Mouse (Mus musculus): ENCODE data around the gene Sbf2.
"Not testable (repeated sequence)": the region's sequence is repeated elsewhere in the genome, so short reads cannot be mapped to it uniquely, and the experiment has no call there.

The Sbf2 gene

DNA sequence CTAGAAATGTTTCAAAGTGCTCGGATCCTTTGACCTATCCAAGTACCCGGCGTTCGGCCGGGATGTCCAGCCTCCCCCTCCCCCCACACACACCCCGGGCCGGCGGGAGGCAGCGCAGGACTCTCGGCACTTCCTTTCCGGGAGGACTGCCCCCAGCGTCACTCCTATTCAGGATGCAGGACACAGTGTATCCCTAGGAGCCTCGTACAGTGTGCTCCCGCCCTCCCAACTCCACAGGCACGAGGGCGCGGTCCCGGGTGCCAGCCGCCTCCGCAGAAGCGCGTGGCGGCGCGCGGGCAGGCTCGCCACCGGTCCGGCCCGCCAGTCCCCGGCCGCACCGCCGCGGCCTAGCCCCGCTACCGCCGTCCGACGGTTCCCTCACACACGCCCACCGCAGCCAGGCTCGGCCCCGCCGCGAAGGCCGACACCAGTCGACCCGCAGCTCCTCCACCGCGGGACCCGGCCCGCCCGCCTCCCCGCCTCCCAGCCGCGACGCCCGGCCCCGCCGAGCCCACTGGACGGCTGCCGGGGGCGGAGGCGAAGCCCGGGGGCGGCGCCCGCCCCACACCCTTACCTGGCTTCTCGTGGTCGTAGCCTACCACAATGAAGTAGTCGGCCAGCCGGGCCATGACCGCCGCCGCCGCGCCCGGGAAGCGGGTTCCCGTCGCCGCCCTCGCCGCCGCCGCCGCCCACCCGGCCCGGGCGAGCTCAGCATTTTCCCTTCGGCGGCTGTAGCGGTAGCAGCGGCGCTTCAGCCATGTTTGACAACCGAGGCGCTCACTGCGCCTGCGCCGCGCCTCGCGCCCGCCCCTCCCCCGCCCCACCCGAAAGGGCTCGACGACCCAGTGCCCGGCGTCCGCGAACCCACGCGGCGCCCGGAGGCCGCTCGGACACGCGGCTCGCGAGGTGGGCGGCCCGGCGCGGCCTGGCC is at the start of gene Sbf2:
Gene Sbf2 (minus strand): TSS at position 790 of the 931 bp plus-strand sequence.
- DNase-seq (ENCODE audit: low spot score in 2 of 2), result peak; percentile 45 to 54

DNA sequence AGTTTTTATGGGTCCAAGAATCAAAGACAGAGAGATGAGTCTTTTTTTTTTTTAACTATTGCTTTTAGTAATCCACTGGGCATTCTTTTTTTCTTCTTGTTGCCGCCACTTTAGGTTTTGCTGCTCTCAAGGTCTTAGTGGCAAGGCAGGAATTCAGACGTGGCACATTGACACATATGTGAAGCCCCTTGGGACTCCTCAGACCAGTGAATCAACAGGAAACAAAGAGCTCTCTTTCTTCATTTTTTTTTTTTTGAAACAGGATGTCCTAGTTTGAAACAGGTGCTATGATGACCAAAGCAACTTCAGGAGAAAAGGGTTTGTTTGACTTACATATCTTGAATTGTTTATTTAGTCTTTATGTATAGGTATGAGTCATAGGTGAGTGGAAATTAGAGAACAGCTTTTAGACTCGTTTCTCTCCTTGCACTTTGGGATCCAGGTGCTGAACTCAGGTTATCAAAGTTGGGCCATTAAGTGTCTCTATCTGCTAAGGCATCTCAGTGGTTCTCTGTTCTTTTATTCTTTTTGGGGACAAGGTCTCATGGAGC is 43.7 kb upstream of the Sbf2 start:
- DNase-seq (ENCODE audit: low spot score in 2 of 2), result no peak

DNA sequence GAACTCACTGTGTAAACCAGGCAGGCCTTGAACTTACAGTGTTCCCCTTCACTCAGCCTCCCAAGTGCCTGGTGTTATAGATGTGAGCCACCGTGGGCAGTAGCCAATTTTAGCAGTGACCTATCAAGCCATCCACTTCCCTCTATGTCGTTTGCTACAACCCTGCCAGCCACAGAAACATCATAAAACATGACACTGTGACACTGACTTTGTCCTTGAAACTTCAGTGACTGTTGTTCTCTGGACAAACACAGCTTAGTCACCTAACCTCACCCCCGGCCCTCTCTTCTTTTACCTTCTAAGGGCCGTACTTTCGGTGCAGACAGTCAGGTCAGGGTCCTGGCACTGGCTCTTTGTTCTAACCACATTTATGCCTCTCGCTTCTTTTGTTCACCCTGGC is 41.2 kb upstream of the Sbf2 start:
- DNase-seq (ENCODE audit: low spot score in 2 of 2), result no peak

DNA sequence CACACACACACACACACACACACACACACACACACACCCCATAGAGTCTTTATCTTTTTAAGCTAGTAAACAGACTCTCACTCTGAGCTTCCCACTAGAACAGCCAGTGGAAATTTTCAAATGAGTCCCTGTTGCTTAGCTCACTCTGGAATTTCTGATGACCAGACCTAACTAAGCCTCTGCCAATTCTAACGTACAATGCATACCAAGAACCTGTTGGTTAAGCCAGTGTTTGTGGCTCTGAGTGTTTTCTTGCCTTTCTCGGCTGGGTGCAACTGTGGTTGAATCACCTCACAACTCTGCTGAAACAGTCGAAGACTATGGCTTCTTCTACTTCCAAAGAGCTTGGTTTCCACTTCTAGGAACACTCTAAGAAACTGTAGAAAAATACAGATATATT is 40.5 kb upstream of the Sbf2 start:
- no peak for DNase-seq (ENCODE audit: low spot score in 2 of 2)

DNA sequence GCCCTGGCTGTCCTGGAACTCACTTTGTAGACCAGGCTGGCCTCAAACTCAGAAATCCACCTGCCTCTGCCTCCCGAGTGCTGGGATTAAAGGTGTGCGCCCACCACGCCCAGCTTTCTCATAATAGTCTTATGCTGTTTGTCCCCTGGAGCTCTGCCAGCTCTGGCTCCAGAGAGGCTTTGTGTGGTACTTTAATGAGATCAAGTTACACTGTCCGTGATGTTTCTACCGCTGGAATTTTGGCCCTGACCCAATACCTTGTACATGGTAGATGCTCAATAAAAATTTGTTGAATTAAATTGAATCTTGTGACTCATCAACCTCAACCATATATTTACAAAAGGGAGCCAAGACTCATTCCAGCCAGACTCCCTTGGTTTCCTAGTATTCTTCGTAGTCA is 36.4 kb upstream of the Sbf2 start:
- no peak for DNase-seq (ENCODE audit: low spot score in 2 of 2)

DNA sequence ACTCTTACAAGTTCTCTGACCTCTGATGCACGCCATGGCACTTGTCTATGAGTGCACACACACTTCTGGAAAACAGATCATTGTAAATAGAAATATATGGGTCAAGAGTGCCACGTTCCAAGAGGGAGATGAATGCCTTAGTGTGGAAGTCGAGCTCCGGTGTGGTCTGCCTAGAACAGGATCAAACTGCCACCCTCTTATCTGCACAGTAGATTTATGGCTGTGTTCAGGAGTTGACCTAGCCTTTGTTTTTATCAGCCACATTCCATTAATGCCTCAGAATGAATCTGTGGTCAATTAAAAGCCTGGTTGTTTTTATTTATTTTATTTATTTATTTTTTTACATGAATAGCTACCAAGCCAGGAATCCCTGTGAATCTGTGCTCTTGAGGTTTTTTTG is 35.8 kb upstream of the Sbf2 start:
- DNase-seq (ENCODE audit: low spot score in 2 of 2), result no peak

DNA sequence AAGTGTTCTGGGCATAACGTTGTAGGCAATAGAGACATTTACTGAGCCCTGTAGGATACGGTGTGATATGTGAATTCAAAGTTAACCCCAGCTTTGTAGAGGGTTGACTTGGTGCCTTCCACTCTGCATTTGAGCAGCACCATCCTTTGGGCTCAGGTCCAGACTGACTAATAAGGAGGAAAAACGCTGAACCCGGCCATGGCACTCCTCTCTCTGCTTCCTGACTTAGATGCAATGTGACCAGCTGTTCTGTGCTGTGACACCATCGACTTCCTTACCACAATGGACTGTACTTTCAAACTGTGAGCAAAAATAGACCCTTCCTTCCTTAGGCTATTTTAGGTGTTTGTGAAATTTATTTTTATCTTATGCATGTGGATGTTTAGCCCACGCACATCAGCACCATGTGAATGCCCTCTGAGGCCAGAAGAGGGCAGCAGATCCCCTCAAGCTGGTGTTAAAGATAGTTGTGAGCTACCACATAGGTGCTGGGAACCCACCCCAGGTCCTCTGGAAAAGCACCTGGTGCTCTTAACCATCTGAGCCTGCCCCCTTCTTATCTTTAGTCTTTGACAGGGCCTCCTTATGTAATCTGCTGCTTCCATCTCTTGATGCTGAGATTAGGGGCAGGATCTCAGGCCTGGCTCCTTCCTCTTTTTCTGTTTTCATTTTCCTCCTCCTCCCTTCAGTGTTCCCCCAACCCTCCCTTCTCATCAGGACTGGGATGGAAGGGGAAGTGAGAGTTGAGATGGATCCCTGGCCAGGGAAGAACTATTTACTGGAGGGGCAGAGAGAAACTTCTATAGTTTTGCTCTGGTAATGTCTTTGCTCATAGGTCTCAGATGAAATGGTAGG is 34.6 kb upstream of the Sbf2 start:
- DNase-seq (ENCODE audit: low spot score in 2 of 2), result no peak

DNA sequence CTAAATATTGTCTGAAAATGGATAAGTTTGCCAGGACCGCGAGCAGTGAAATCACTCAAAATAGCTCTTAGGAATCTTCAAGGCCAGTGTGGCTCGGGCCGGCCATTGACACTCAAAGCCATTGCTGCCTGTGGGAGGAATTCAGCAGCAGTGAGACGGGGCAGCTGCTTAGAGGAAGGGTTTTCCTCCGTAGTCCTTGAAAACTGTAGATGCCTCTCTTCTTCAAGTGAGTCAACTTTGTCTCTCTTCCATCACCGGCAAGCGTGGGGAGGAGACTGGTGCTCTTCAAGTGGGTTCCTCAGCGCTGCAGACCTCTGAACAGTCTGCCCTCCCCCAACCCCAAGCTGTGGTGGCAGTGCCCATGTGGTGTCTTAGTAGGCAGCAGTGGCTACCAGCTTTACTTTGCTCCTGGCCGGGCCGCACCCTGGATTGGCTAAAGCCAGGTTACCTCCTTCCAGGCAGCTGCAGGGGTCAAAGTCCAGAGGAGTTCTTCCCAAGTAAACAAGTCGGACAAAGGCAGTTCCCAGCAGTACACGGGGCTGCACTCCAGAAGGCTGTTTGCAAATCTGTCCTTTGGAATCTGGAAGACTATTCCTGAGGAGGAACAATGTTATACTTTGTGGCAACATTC is 33.8 kb upstream of the Sbf2 start:
- no peak for DNase-seq (ENCODE audit: low spot score in 2 of 2)

DNA sequence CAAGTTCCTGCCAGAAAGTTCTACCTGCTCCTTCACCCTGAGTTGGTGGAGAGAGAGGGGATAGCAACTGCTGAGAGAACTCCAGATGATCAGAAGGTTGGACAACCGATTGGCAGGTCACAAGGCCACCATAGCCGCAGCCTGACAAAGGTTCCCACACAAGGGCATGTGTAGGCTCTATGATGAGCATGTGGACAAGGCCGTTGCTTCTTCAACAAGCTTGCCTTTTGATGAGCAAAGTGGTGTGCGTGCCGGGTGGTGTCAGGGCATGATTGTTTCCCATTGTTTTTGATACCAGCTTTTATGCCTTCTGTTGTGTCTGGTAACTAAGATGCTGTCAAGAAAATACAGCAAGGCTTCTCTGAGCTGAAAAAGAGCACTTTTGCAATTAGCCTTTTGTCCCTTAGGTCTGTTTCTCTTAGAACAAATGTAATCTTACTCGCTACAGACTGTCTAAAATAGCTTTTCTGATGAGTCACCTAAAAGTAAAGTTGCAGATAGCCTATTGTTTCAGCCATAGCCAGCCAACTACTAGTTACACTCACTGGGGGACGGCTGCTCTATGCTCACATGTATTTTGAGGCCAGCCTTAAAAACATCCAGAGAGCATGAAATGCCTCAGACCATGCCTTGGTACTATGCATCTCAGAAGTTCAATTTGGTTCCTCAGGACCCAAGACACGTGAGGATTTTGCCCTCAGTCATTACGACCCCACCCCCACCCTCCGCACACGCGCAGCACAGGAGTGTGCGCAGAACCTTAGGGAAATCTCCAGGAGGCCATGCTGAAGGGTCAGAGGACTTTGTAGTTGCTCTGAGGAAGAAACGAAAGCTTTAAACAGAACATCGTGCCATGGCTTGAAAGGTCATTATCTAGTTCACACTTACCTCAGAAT is 33.1 kb upstream of the Sbf2 start:
- DNase-seq (ENCODE audit: low spot score in 2 of 2), result no peak

DNA sequence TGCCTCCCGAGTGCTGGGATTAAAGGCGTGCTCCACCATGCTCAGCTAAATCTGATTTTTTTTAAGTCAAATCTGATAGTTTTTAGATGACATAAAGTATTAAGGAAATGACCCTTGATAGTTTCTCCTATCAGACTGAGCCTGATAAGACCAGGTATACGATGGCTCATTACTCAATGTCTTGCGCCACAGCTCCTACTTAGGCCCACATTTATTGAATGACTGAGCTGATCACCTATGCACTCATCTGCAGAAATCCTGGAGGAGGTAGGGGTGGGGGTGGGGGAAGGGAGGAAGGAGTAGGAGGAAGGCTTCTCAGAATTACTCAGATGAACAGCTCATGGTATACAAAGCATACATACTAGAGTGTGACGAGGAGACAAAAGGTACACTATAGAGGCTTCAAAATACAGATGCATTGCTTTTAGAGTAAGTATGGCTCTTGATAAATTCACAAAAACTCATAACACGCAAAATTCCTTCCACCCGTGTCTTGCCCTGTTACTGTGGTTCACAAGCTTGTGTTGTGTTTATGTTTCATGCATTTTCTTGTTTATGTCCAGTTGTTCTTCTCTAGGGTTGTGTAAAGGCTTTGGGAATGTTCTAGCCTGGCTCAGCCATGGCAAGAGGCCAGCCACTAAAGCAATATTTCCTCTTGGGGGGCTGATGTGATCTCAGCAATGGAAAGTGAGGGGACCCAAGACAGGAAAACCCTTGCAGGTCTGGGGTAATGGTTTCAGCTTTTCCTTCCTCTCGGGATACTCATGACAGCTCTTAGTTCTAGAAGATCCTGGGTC is 32.1 kb upstream of the Sbf2 start:
- DNase-seq (ENCODE audit: low spot score in 2 of 2), result no peak

DNA sequence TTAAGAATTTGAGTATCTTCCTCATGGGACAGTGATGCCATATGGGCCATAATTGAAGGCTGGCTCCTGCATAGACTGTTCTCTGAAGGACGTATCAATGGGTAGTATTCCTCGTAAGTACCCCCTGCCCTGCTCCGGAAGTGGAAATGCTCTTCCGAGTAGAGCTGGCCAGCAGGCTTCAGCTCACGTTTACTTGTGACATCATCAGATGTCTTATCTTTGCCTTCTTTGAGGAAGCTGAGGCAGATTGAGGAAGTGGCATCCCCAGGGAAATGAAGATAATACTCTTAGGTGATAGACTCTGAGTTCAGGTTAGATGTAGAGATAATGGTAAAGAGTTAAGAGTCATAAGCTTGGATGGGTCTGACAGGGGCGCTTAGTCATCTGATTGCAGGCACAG is 31.1 kb upstream of the Sbf2 start:
- no peak for DNase-seq (ENCODE audit: low spot score in 2 of 2)

DNA sequence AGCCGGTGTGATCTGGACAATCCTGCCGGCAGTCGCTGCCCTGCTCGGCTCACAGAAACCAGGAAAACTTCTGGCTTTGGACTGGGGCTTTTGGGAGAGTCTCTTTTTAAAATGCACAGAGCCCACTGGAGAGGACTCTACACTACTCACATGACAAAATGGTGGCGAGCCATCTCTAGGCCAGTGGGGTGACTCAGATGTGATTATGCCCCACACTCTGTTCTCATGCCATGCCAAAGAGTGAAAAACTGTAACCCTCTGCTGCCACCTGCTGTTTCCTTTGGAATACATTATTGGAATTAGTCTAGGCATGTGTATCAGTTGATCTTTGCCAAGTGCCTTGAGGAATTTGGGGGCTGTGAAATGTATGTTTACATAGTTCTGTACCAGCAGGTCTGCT is 30.6 kb upstream of the Sbf2 start:
- DNase-seq (ENCODE audit: low spot score in 2 of 2), result peak in 1 of 2 experiments; percentile 51

DNA sequence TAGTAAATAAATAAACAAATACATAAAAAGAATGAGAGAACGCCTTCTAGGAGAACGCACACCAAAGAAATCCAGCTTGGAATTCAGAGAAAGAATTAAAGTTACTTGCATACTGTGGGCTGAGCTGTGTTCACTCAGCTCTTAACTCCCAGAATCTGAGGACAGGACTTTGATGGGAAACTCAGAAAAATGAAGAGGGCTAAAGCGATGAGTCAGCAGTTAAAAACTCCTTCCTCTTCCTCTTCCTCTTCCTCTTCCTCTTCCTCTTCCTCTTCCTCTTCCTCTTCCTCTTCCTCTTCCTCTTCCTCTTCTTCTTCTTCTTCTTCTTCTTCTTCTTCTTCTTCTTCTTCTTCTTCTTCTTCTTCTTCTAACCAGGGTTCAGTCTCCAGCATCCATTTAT is 25.2 kb upstream of the Sbf2 start:
- DNase-seq (ENCODE audit: low spot score in 2 of 2), result not testable (repeated sequence)

DNA sequence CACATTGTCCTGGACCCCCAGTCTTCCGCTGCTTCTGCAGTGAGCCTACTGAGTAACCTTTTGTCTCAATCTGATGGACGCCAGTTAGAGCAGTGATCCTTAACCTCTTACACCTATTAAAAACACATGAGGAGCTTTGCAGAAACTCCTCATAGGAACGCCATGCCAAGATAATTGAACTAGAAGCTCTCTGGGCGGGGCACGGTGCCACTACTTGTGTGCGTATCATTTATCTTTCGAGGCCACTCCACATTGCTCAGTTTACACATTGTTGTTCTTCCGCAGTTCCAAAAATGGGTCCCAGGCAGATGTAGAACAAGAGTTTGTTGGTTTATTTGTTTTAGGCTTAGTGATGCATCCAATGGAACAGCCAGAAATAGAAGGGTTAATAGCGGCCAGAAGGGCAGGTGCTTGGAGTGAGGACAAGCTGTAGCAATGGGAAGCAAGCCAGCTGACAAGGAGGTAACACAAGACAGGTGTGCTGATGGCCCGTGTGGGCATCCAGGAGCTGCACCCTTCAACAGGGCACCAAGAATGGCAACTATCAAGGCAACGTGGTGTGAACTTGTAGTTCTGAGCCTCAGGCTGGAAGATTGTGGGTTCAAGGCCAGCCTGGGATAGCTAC is 24.7 kb upstream of the Sbf2 start:
- DNase-seq (ENCODE audit: low spot score in 2 of 2), result no peak

DNA sequence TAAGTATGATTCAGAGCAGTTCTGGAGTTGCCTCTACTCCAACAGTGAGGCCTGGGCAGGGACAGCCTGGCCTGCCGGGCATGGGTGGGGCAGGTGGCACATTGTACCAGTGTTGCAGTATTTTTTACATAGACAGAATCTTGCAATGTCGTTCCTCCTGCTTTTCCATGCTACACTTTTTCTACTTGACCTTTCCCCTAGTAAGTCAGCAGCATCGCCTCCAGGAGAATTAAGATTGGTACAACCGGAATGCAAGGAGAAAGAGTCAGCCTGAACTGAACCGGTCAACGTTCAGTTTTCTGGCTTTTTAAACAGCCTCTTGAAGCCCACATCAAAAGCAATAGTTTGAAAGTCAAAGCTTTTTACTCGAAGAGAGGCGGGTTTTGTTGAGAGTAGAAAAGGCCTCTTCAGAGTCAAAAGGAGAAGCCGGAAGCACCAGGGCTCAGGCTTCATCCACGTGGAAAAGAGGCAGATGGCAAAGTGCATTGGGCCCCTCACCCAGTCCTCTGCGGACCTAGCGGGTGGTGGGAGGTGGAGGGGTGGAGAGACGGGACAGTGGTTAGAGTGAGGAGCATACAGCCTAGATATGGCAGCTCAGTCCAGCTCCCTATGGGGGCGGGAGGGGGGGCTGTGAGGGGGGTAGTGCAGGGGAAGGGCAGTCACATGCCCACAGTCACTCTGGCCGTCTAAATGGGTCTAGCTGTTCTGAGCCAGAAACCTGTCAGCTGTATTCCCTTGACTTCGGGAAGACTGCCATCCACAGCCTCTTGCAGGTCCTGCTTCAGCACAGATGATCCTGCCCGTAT is 23.8 kb upstream of the Sbf2 start:
- no peak for DNase-seq (ENCODE audit: low spot score in 2 of 2)

DNA sequence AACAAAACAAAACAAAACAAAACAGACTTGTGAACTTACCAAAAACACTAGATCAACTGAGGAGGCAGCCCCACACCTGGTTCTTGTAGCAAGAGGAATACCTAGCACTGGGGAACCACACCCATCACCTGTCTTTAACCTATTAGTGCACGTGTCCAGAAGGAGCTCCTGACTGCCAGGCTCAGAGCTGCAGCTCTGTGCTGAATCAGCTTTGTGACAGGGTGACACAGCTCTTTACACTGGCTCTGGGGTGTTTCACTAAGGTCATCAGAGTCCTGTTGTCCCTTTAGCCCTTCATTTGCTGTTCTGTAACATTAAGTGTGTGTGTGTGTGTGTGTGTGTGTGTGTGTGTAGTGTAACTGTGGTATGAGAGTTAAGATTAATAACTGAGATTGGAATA is 21.8 kb upstream of the Sbf2 start:
- DNase-seq (ENCODE audit: low spot score in 2 of 2), result no peak

DNA sequence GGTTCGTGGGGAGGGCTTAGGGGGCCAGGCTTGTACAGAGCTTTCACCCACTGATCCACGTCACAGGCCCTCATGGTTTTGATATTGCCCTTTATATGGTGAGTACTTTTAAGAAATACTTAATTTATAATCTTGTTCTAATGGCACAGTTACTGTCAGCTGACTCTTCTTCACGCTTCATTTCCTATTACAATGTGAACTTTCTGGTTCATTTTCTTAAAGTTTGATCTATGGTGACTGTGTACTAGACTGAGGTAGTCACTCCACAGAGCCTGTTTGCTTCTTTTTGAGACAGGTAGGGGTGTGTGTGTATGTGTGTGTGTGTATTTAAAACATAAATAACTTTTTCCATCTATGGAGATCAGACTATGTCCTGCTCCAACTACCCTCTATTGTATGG is 21.2 kb upstream of the Sbf2 start:
- DNase-seq (ENCODE audit: low spot score in 2 of 2), result no peak

DNA sequence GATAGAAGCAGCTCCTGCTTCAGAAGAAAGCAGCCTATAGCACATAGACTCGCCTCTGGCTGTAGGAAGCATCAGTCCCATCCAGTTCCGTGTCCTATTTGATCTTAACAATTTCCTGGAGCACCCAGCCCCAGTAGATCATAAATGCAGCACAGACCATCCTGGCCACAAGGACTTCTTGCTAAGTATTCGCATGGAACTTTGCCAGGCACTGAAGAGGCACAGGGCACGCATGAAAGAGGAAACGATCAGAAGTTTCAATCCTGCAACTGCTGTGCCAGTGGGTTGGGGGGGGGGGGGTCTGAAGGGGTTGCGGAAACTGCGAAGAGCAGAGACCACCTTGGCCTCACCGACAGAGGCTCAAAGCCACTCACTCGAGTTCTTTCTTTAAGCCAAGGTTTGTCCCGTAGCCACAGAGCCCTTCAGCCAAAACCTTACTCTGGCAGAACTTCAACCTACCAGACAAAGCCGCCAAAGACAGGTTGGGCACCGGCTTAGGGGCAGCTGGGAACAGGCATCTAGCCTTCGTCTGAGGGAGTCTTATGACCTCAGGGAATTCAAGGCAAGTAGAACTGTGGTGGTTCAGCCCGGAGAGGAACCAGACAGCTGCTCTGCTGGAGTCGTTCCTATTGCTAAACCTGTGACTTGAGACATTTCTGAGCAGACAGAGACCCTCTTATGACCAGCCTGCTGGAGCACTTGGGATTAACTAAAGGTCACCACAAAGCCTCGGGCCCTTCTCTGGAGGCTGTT is 16.6 kb upstream of the Sbf2 start:
- DNase-seq (ENCODE audit: low spot score in 2 of 2), result no peak
